Mouse (Mus musculus) megakaryocyte progenitor cell, adult 5-6 weeks (primary cell): ENCODE data around the gene Hyou1. TPM values are rescaled to one million over a fixed set of nuclear protein-coding genes. Genes with fewer than 3 reads are reported as not detected.

ENCODE experiments used
- total RNA-seq, 2 experiments: library from RNA; stranded (forward) in 1 of 2; stranded (reverse) in 1 of 2; fragments of 157-497, 149-512 nt in 1 of 2; fragments of 200-1000 nt in 1 of 2; gene quantifications; 2 replicates each; pipeline versions ENCODE4 v1.2.3 to v1.2.4; 2015 to 2017

Hyou1 gene
- total RNA-seq, 2 experiments from 2014 or later: 90.9 to 172 TPM

Other genes starting within 250 kb of the Hyou1 start
- gene Mcam, start 245.0 kb upstream of the Hyou1 start, total RNA-seq (2015): 0.12 TPM in 1 of 2 replicates, not detected in the other
- gene Mcam, start 245.0 kb upstream of the Hyou1 start, total RNA-seq (2017): 0.14 TPM in 1 of 2 replicates, not detected in the other
- gene Cbl, start 145.4 kb upstream of the Hyou1 start, total RNA-seq (2015): 106 and 109 TPM in 2 replicates
- 28.9 and 45.7 TPM in 2 replicates for gene Cbl, start 145.4 kb upstream of the Hyou1 start, total RNA-seq (2017)
- not detected in 2 replicates for gene Ccdc153, start 138.8 kb upstream of the Hyou1 start, total RNA-seq (2015)
- gene Ccdc153, start 138.8 kb upstream of the Hyou1 start, total RNA-seq (2017): not detected in 2 replicates
- 0.35 and 0.54 TPM in 2 replicates for gene Pdzd3, start 128.0 kb upstream of the Hyou1 start, total RNA-seq (2015)
- not detected in 2 replicates for gene Pdzd3, start 128.0 kb upstream of the Hyou1 start, total RNA-seq (2017)
- gene Nlrx1, start 110.9 kb upstream of the Hyou1 start, total RNA-seq (2015): 4.1 and 4.7 TPM in 2 replicates
- gene Nlrx1, start 110.9 kb upstream of the Hyou1 start, total RNA-seq (2017): 3.4 and 8.3 TPM in 2 replicates
- 3.9 and 7.4 TPM in 2 replicates for gene Abcg4, start 90.9 kb upstream of the Hyou1 start, total RNA-seq (2015)
- 1.6 and 2.5 TPM in 2 replicates for gene Abcg4, start 90.9 kb upstream of the Hyou1 start, total RNA-seq (2017)
- 13.4 and 17.6 TPM in 2 replicates for gene Hinfp, start 73.8 kb upstream of the Hyou1 start, total RNA-seq (2015)
- gene Hinfp, start 73.8 kb upstream of the Hyou1 start, total RNA-seq (2017): 17.4 and 20.4 TPM in 2 replicates
- gene C2cd2l, start 59.2 kb upstream of the Hyou1 start, total RNA-seq (2015): 3.9 and 13.2 TPM in 2 replicates
- gene C2cd2l, start 59.2 kb upstream of the Hyou1 start, total RNA-seq (2017): 2.4 and 5.3 TPM in 2 replicates
- 50.3 and 54.8 TPM in 2 replicates for gene Dpagt1, start 53.5 kb upstream of the Hyou1 start, total RNA-seq (2015)
- gene Dpagt1, start 53.5 kb upstream of the Hyou1 start, total RNA-seq (2017): 18.9 and 21.0 TPM in 2 replicates
- 109 and 111 TPM in 2 replicates for gene H2afx, start 44.8 kb upstream of the Hyou1 start, total RNA-seq (2015)
- gene H2afx, start 44.8 kb upstream of the Hyou1 start, total RNA-seq (2017): 270 and 329 TPM in 2 replicates
- gene Hmbs, start 35.3 kb upstream of the Hyou1 start, total RNA-seq (2015): 123 and 124 TPM in 2 replicates
- 46.4 and 55.8 TPM in 2 replicates for gene Hmbs, start 35.3 kb upstream of the Hyou1 start, total RNA-seq (2017)
- 11.9 and 13.0 TPM in 2 replicates for gene Vps11, start 17.8 kb upstream of the Hyou1 start, total RNA-seq (2015)
- 18.7 and 21.3 TPM in 2 replicates for gene Vps11, start 17.8 kb upstream of the Hyou1 start, total RNA-seq (2017)
- 28.8 and 30.6 TPM in 2 replicates for gene Slc37a4, start 17.4 kb downstream of the Hyou1 start, total RNA-seq (2015)
- gene Slc37a4, start 17.4 kb downstream of the Hyou1 start, total RNA-seq (2017): 24.9 and 40.9 TPM in 2 replicates
- gene Rps25, start 27.6 kb downstream of the Hyou1 start, total RNA-seq (2015): 3,273 and 3,407 TPM in 2 replicates
- gene Rps25, start 27.6 kb downstream of the Hyou1 start, total RNA-seq (2017): 2,047 and 2,155 TPM in 2 replicates
- 88.4 and 90.5 TPM in 2 replicates for gene Trappc4, start 28.1 kb downstream of the Hyou1 start, total RNA-seq (2015)
- 25.6 and 26.0 TPM in 2 replicates for gene Trappc4, start 28.1 kb downstream of the Hyou1 start, total RNA-seq (2017)
- gene Ccdc84, start 39.1 kb downstream of the Hyou1 start, total RNA-seq (2015): 28.0 and 33.1 TPM in 2 replicates
- gene Ccdc84, start 39.1 kb downstream of the Hyou1 start, total RNA-seq (2017): 26.4 and 26.7 TPM in 2 replicates
- gene Foxr1, start 61.6 kb downstream of the Hyou1 start, total RNA-seq (2015): not detected in 2 replicates
- not detected in 2 replicates for gene Foxr1, start 61.6 kb downstream of the Hyou1 start, total RNA-seq (2017)
- gene Upk2, start 75.5 kb downstream of the Hyou1 start, total RNA-seq (2015): not detected in 2 replicates
- gene Upk2, start 75.5 kb downstream of the Hyou1 start, total RNA-seq (2017): not detected in 2 replicates
- gene Bcl9l, start 103.3 kb downstream of the Hyou1 start, total RNA-seq (2015): 4.3 and 4.5 TPM in 2 replicates
- gene Bcl9l, start 103.3 kb downstream of the Hyou1 start, total RNA-seq (2017): 1.6 and 1.8 TPM in 2 replicates
- gene Cxcr5, start 182.4 kb downstream of the Hyou1 start, total RNA-seq (2015): not detected in 2 replicates
- not detected in 2 replicates for gene Cxcr5, start 182.4 kb downstream of the Hyou1 start, total RNA-seq (2017)
- 65.0 and 65.9 TPM in 2 replicates for gene Ddx6, start 225.4 kb downstream of the Hyou1 start, total RNA-seq (2015)
- gene Ddx6, start 225.4 kb downstream of the Hyou1 start, total RNA-seq (2017): 66.6 and 74.4 TPM in 2 replicates